Mouse (Mus musculus) testis, adult 2 months (tissue): ENCODE measurements around the gene Taldo1.

Experiments
- CTCF ChIP-seq: fragments of 200-500 bp; IDR thresholded peaks from 2 replicates; pipeline ENCODE4 v1.5.1; 2012; ENCODE audit warnings: low read depth, mild to moderate bottlenecking, inconsistent platforms, low read length, moderate library complexity; ENCODE audit not compliant: control insufficient read depth, insufficient read depth, insufficient replicate concordance
- POLR2A ChIP-seq: fragments of 200-500 bp; IDR thresholded peaks from 2 replicates; pipeline ENCODE4 v1.6.1; 2012; ENCODE audit warnings: low read depth, mild to moderate bottlenecking, inconsistent platforms, low read length, moderate library complexity; ENCODE audit not compliant: control insufficient read depth

GRCm38 (mm10) chr7:141390326-141391259 lies 1.4 kb upstream of the Taldo1 start:
- TF ChIP-seq CTCF: no peak
- TF ChIP-seq POLR2A: no peak
